Mouse (Mus musculus): Measurements from ENCODE around the gene Zfp938.

Zfp938 gene

GRCm38 (mm10) chr10:82240742-82241400, at the start of gene Zfp938:
Zfp938 (minus strand) TSS chr10:82241280.
- DNase-seq = peak; percentile 93

DNA sequence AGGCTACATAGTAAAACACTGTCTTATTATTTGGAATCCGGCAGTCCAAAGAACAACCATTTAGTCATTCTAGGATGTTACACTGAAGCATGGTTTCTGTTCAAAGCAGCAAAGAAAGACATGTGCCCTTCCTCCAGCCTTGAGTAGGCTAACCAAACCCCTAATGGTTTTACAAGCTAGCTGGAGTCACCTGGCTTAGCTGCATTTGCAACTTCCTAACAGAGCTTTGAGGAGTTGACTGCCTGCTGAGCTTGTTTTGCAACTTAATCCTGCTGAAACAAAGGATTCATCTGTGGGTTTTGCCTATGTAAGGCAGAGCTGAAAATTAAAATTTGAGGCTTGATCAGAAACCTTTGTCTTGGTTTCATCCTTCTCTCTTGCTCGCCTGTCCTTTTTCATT, 16.3 kb upstream of the Zfp938 start:
- no peak for DNase-seq

DNA sequence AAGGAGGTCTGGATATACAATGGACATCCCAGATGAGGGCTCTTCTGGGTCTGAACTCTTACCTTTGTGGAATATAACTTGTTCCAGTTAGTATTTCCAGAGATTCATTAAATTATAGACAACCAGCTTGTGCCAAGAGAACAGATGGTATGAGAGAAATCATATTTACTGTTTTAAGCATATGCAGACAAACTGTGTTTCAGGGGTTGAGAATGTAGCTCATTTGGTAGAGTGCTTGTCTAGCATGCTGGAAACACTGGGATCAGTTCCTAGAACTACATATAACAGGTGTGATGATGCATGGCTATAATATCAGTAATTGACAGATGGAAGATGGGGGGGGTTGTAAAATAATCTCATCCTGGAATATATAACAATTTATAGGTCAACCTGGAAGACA, 3.9 kb upstream of the Zfp938 start:
- DNase-seq = no peak

DNA sequence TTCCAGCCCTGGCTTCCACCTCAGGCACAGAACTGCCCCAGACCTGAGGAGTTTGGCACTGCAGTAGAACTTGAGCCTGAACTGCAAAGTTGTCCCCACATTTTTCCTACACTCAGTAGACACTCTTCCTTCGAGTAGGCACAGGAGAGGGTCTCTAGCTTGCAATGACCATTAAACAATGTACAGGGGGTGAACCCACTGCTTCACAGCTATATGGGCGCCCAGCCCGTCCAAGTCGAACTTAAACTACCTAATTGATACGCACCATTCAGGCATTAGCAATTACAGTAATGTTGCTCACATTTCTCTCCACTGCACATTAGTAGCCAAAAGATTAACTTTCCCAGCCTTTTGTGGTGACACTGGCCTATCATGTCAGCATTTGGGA, 315 bp upstream of the Zfp938 start:
- DNase-seq = no peak

DNA sequence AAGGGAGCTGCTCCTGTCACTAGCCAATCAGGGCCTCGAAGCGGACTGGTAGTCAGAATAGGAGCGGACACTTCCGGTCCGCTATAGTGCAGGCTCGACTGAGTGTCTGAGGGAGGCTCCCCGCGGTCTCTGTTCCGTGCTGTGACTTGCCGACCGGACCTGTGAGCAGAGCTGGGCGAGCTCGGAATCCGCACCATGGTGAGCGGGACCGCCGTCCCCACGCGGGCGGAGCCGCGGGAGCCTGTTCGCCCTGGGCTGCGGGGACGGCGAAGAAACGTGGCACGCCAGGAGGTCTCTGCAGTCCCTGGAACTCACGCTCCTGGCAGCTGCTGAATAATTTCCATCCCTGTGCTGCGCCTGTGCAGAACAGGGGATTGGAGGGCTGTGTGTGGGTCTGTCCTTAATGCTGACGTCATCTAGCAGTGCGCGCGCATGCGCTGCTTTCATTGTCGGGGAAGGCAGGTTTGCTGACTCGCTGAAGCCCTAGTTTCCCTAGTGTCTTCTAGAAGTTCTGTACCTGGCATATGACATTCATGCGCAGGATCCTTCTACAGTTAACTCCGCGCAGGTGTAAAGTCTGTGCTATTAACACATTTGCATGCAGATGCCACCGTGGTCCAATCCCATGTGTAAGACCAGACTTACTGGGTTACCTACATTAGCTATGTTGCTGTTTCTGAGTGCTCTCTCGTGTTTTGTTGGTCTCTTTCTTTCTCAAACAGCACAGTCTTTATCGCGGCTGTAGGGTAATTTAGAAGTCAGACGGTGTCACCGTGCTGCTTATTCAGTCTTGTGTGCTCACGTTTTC, 62.6 kb downstream of the Zfp938 start:
- peak; percentile 83 for DNase-seq

All from lung, postnatal 36 days (tissue).